Mouse (Mus musculus): ENCODE measurements around the gene Map3k5. TPM values are rescaled to one million over a fixed set of nuclear protein-coding genes. Genes with fewer than 3 reads are reported as not detected.

The Map3k5 gene
- total RNA-seq, 2 experiments from 2014 or later: 4.9 to 9.5 TPM

- no peak for DNase-seq (ENCODE audit: low spot score in 2 of 2)
Measured at GRCm38 (mm10) chr10:20184326-20184725, 250.1 kb downstream of the Map3k5 start.

DNA sequence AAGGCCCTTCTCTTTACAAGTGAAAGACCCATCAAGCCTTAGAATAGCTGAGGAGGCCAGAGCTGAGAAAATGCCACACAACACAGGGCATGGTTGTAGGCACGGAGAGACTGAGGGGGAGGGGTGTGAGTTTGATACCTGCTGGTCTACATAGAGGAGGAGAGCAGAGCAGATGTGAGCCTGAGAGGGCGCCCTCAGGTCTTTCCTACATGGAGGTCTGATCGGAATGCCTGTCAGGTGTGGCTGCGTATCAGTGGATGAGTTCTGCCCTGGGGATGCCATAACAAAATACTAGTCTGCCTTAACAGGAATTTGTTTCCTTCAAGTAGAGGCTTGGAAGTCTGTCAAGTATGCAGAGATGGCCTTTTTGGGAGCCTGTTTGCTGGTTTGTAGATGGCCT lies 251.0 kb downstream of the Map3k5 start:
- DNase-seq (ENCODE audit: low spot score in 2 of 2): no peak

- no peak for DNase-seq (ENCODE audit: low spot score in 2 of 2)
Measured at GRCm38 (mm10) chr10:20185806-20186205, 251.5 kb downstream of the Map3k5 start.

- DNase-seq (ENCODE audit: low spot score in 2 of 2): no peak
Measured at GRCm38 (mm10) chr10:20186800-20187273, 252.6 kb downstream of the Map3k5 start.

DNA sequence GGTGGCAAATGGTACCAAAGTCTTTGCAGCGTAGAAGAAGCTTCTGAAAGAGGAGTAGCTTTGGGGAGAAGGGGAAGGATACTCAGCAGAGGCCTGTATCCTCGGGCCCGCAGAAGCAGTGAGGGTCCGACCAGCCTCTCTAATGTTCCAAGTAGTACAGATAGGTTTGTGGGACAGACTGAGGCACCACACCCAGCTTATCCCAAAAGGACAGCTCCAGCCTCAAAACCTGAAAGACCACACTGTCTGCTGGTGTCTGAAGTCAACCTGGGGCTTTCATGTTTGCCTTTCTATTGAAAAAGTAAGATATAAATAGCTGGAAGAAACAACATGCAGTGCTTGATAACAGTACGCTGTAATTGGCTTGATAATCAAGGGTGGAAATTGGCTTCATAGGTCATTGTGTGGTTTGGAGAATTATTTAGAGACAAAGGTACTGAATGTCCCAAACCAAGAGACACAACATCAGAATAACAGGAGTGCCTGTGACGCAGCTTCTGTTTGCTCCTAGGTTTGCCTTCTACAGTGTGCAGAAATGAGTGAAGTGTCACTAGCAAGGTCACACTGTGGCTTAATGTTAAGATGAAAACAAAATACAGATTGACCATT lies 256.0 kb downstream of the Map3k5 start:
- no peak for DNase-seq (ENCODE audit: low spot score in 2 of 2)

Other genes starting within 250 kb of the Map3k5 start
- gene Il20ra, start 221.9 kb upstream of the Map3k5 start, total RNA-seq (2021): not detected
- under 1 TPM in 1 of 2 experiments, not detected in 1; 0.10 TPM for gene Slc35d3, start 83.0 kb upstream of the Map3k5 start, total RNA-seq (2021)
- gene Pex7, start 26.8 kb upstream of the Map3k5 start, total RNA-seq (2021): 10 to 100 TPM; 11.5 to 12.1 TPM
- gene Map7, start 214.0 kb downstream of the Map3k5 start, total RNA-seq (2021): 1 to 10 TPM; 2.2 to 2.5 TPM

Measured in gastrocnemius, postnatal 4 days (tissue).